Mouse (Mus musculus): ENCODE results near the gene Sec16b.

Gene Sec16b

GRCm38 (mm10) chr1:157513559-157513958 is 7.0 kb downstream of the Sec16b start:
- DNase-seq (ENCODE audit: low spot score), result no peak

GRCm38 (mm10) chr1:157514298-157514697 is 7.8 kb downstream of the Sec16b start:
- no peak for DNase-seq (ENCODE audit: low spot score)

GRCm38 (mm10) chr1:157516838-157517808 is 10.6 kb downstream of the Sec16b start:
- no peak for DNase-seq (ENCODE audit: low spot score)

GRCm38 (mm10) chr1:157518111-157518523 is 11.6 kb downstream of the Sec16b start:
- DNase-seq (ENCODE audit: low spot score), result no peak

- DNase-seq (ENCODE audit: low spot score), result no peak
Observed at GRCm38 (mm10) chr1:157519396-157519795, 12.9 kb downstream of the Sec16b start.

GRCm38 (mm10) chr1:157522322-157522721 is 15.8 kb downstream of the Sec16b start:
- no peak for DNase-seq (ENCODE audit: low spot score)

- no peak for DNase-seq (ENCODE audit: low spot score)
Observed at GRCm38 (mm10) chr1:157524775-157525174, 18.2 kb downstream of the Sec16b start.

- no peak for DNase-seq (ENCODE audit: low spot score)
Observed at GRCm38 (mm10) chr1:157525692-157526354, 19.3 kb downstream of the Sec16b start.

GRCm38 (mm10) chr1:157526625-157527024 is 20.1 kb downstream of the Sec16b start:
- no peak for DNase-seq (ENCODE audit: low spot score)

GRCm38 (mm10) chr1:157532826-157533460 is 26.4 kb downstream of the Sec16b start:
- DNase-seq (ENCODE audit: low spot score), result no peak

GRCm38 (mm10) chr1:157535571-157535970 is 29.0 kb downstream of the Sec16b start:
- no peak for DNase-seq (ENCODE audit: low spot score)

- peak; percentile 54 for DNase-seq (ENCODE audit: low spot score)
Observed at GRCm38 (mm10) chr1:157536471-157536870, 29.9 kb downstream of the Sec16b start.

- DNase-seq (ENCODE audit: low spot score), result peak; percentile 60
Observed at GRCm38 (mm10) chr1:157537636-157538035, 31.1 kb downstream of the Sec16b start.

GRCm38 (mm10) chr1:157545056-157545455 is 38.5 kb downstream of the Sec16b start:
- no peak for DNase-seq (ENCODE audit: low spot score)

GRCm38 (mm10) chr1:157547658-157548057 is 41.1 kb downstream of the Sec16b start:
- DNase-seq (ENCODE audit: low spot score), result no peak

GRCm38 (mm10) chr1:157549721-157550120 is 43.2 kb downstream of the Sec16b start:
- no peak for DNase-seq (ENCODE audit: low spot score)

- DNase-seq (ENCODE audit: low spot score), result peak; percentile 72
Observed at GRCm38 (mm10) chr1:157552749-157553451, 46.4 kb downstream of the Sec16b start.

GRCm38 (mm10) chr1:157554163-157554562 is 47.6 kb downstream of the Sec16b start:
- no peak for DNase-seq (ENCODE audit: low spot score)

GRCm38 (mm10) chr1:157554686-157555530 is 48.4 kb downstream of the Sec16b start:
- DNase-seq (ENCODE audit: low spot score), result no peak

- DNase-seq (ENCODE audit: low spot score), result no peak
Observed at GRCm38 (mm10) chr1:157555738-157556137, 49.2 kb downstream of the Sec16b start.

- no peak for DNase-seq (ENCODE audit: low spot score)
Observed at GRCm38 (mm10) chr1:157556439-157556838, 49.9 kb downstream of the Sec16b start.

All from testis, postnatal 10 days (tissue).